Mouse (Mus musculus) kidney, postnatal 0 days (tissue): ENCODE measurements at regions not wholly inside any gene's neighbourhood (a gene's known extent, or its start where the extent isn't known, plus 50 kb on each side); places are given as distances from the start of the nearest gene placed in this dataset.

Source experiments
- ATAC-seq: fragments of 200-750 bp; cut with Nextera tagmentation; replicated peaks from 2 replicates; pipeline ENCODE4 v1.8.0; 2017; ENCODE audit warnings: low read depth, moderate number of reproducible peaks, moderate TSS enrichment, moderate library complexity; ENCODE audit not compliant: low FRiP score
- DNase-seq: peaks from one replicate; pipeline ENCODE4 v3.0.0-alpha.2; 2016; ENCODE audit warnings: low spot score
- H3K27ac ChIP-seq: fragments of 300-500 bp; sonication (generic); 2 replicates; pipeline ENCODE4 v1.5.1; 2014; ENCODE audit warnings: mild to moderate bottlenecking
- H3K27me3 ChIP-seq: fragments of 300-500 bp; sonication (generic); 2 replicates; pipeline ENCODE4 v1.6.1; 2014; ENCODE audit warnings: low read length, mixed read lengths; ENCODE audit not compliant: insufficient read depth
- H3K36me3 ChIP-seq: fragments of 300-500 bp; sonication (generic); 2 replicates; pipeline ENCODE4 v1.6.1; 2014; ENCODE audit warnings: low read length, mixed read lengths; ENCODE audit not compliant: insufficient read depth
- H3K4me1 ChIP-seq: fragments of 300-500 bp; sonication (generic); replicated peaks from 2 replicates; pipeline ENCODE4 v1.6.1; 2014; ENCODE audit warnings: antibody characterized with exemption, low read length, mixed read lengths; ENCODE audit not compliant: insufficient read depth
- H3K4me2 ChIP-seq: fragments of 300-500 bp; sonication (generic); 2 replicates; pipeline ENCODE4 v1.6.1; 2014; ENCODE audit warnings: mild to moderate bottlenecking, low read length, moderate library complexity, mixed read lengths
- H3K4me3 ChIP-seq: fragments of 300-500 bp; sonication (generic); replicated peaks from 2 replicates; pipeline ENCODE4 v1.5.1; 2014; ENCODE audit warnings: low read depth, low read length
- H3K9ac ChIP-seq: fragments of 300-500 bp; sonication (generic); 2 replicates; pipeline ENCODE4 v1.6.1; 2014; ENCODE audit warnings: low read depth, low read length
- H3K9me3 ChIP-seq: fragments of 300-500 bp; sonication (generic); replicated peaks from 2 replicates; pipeline ENCODE4 v1.6.1; 2016; ENCODE audit warnings: low read length, inconsistent platforms, mixed read lengths
- CTCF ChIP-seq: IDR thresholded peaks from 2 replicates; pipeline ENCODE4 v1.5.1; 2016; ENCODE audit warnings: antibody characterized with exemption, low read depth, mild to moderate bottlenecking, moderate library complexity
- WGBS: fragments of 180-500 bp; shearing (Covaris S2); extraction: QIAGEN DNeasy Blood & Tissue Kit; methylation state at CpG from one replicate; pipeline ENCODE4 v1.1.7; 2014; 5-methylcytosine and 5-hydroxymethylcytosine counted together

DNA sequence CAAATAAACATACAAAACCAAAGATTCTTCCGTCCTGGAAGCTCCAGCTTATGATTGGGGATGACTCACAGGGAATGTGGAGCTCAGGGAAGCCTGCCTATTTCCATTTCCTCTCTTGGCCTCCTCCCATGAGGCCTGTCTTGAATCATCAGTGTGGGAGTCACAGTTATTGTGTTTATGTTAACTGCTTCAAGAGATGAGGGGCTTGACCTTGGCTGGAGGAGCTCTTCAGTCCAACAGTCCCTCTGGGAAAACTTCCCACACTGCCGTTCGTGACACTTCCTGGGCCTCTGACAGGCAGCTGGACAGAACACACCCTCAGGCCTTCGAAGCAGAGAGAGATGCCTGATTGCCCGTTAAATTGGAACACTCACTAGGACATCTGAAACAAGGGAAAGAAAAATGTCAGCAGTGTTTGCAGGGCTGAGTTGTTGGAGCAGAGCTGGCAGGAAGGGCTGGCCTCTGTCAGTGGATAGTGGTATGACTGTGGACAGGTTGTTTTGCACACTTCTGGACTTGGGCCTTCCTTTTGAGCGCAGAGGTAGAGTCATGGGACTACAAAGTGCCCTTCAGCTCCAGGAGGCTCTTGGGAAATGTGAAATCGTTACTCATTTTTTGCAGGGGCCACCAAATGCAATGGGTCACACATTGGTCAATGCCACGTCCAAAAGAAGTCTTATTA, 2105.5 kb upstream of the Lrrc6 start:
- H3K27me3 ChIP-seq, result no peaks in the 10 kb centered on the region
- TF ChIP-seq CTCF, result no peak
- DNase-seq (peak; percentile 87), ATAC-seq (peak; percentile 59)
- no peaks in the 10 kb centered on the region for H3K4me1 ChIP-seq
- no peaks in the 10 kb centered on the region for H3K36me3 ChIP-seq
- no peak overlapping the region; the same call in 1 of the 2 replicates for H3K27ac ChIP-seq
- no peaks in the 10 kb centered on the region for H3K9me3 ChIP-seq
- H3K9ac ChIP-seq, result no peak overlapping the region
- H3K4me3 ChIP-seq, result no peak overlapping the region
- 26% methylated on average over 8 of the region's 8 CpGs for WGBS
- no peak overlapping the region for H3K4me2 ChIP-seq

- no peak for TF ChIP-seq CTCF
Observed at GRCm38 (mm10) chr15:68605478-68605877, 2104.8 kb upstream of the Lrrc6 start.

GRCm38 (mm10) chr15:68582177-68582576, 2081.5 kb upstream of the Lrrc6 start:
- no peak for ATAC-seq
- H3K9ac ChIP-seq, result no peak overlapping the region
- no peaks in the 10 kb centered on the region for H3K9me3 ChIP-seq
- 82% methylated on average over 4 of the region's 4 CpGs for WGBS
- no peaks in the 10 kb centered on the region for H3K36me3 ChIP-seq
- no peak overlapping the region for H3K4me3 ChIP-seq
- H3K4me1 ChIP-seq, result no peaks in the 10 kb centered on the region
- TF ChIP-seq CTCF, result no peak
- DNase-seq, result no peak
- H3K27me3 ChIP-seq, result no peaks in the 10 kb centered on the region
- no peak overlapping the region for H3K4me2 ChIP-seq
- no peak overlapping the region for H3K27ac ChIP-seq

More at GRCm38 (mm10) chr15:68605478-68605877, 2104.8 kb upstream of the Lrrc6 start:
- Histone ChIP-seq H3K4me1 (no peaks in the 10 kb centered on the region), H3K36me3 (no peaks in the 10 kb centered on the region), H3K27ac (no peak overlapping the region), H3K9ac (no peak overlapping the region), H3K9me3 (no peaks in the 10 kb centered on the region), H3K4me2 (no peak overlapping the region), H3K4me3 (no peak overlapping the region), H3K27me3 (no peaks in the 10 kb centered on the region)
- ATAC-seq (no peak), DNase-seq (no peak)
- whole genome bisulfite sequencing, result 80% methylated on average over 2 of the region's 2 CpGs

- DNase-seq, result no peak
- H3K9me3 ChIP-seq, result no peaks in the 10 kb centered on the region
- H3K4me2 ChIP-seq, result no peak overlapping the region
- no peaks in the 10 kb centered on the region for H3K27me3 ChIP-seq
- no peak overlapping the region for H3K9ac ChIP-seq
- no peak overlapping the region for H3K27ac ChIP-seq
- no peaks in the 10 kb centered on the region for H3K4me1 ChIP-seq
- no peak for TF ChIP-seq CTCF
- H3K4me3 ChIP-seq, result no peak overlapping the region
- no peak for ATAC-seq
- WGBS, result 87% methylated on average over 2 of the region's 2 CpGs
- H3K36me3 ChIP-seq, result no peaks in the 10 kb centered on the region
Observed at GRCm38 (mm10) chr15:68579486-68579885, 2078.8 kb upstream of the Lrrc6 start.

DNA sequence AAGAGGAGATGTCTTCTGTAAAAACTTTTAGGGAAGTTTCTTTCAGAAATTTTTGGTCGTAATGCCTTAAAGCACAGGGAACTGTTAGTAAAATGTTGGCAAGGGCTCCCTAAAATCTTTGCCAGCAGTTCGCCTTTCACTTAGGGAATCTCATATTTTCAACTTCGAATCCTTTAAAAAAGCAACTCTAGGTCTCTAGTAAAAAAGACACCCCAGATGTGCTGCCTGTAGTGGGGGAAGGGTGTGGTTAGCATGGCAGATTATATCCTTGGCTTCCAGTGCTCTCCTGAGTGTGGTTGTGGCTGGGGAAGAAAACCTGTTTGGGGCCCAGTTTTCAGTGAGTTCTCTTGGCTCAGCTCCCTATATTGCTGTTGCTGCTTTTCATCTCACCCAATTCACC, 2059.9 kb upstream of the Lrrc6 start:
- Histone ChIP-seq H3K27ac (no peak overlapping the region), H3K9me3 (no peaks in the 10 kb centered on the region), H3K27me3 (no peaks in the 10 kb centered on the region), H3K36me3 (no peaks in the 10 kb centered on the region), H3K4me1 (no peaks in the 10 kb centered on the region), H3K4me2 (no peak overlapping the region), H3K4me3 (no peak overlapping the region), H3K9ac (no peak overlapping the region)
- DNase-seq, result no peak
- TF ChIP-seq CTCF, result no peak
- no peak for ATAC-seq
- 77% methylated on average over 3 of the region's 3 CpGs for WGBS

DNA sequence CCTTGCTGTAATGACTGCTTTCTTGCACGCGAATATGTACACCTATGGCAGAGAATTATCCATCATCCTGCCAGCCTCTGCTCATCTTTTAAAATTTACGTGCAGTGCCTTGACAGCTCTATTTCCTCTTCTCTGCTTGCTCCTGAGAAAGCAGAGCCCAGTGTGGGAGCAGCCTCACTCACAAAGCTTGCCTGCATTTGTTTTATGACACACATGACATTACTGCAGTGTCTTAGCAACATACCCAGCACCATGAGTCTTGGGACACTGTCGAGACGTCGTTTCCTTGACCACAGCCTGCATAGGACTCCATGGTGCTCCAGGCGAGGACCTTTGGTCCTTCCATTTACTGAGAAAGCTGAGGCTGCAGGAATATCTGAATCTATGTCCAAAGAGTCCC, 2055.4 kb upstream of the Lrrc6 start:
- Histone ChIP-seq H3K27ac (no peak overlapping the region), H3K27me3 (no peaks in the 10 kb centered on the region), H3K9me3 (no peaks in the 10 kb centered on the region), H3K4me1 (no peaks in the 10 kb centered on the region), H3K4me3 (no peak overlapping the region), H3K36me3 (no peaks in the 10 kb centered on the region), H3K9ac (no peak overlapping the region), H3K4me2 (no peak overlapping the region)
- 42% methylated on average over 7 of the region's 7 CpGs for WGBS
- no peak for TF ChIP-seq CTCF
- DNase-seq, result no peak
- no peak for ATAC-seq

DNA sequence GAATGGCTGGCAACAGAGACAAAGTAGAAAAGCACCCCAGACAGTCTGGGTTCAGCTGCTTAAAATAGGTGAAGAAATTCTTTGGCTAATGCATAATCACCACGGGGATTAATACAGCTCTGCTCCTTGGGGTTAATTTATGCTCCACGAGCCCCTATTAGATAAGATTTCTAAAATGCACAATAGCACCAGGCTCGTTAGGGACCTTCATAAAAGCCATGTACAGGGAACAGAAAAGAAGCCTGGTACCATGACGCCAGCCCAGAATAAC, 2035.3 kb upstream of the Lrrc6 start:
- Histone ChIP-seq H3K27ac (no peak overlapping the region), H3K4me2 (no peak overlapping the region), H3K4me3 (no peak overlapping the region), H3K4me1 (no peaks in the 10 kb centered on the region), H3K9me3 (no peaks in the 10 kb centered on the region), H3K36me3 (no peaks in the 10 kb centered on the region), H3K27me3 (no peaks in the 10 kb centered on the region), H3K9ac (no peak overlapping the region)
- no peak for DNase-seq
- 71% methylated on average over 4 of the region's 4 CpGs for WGBS
- TF ChIP-seq CTCF, result no peak
- no peak for ATAC-seq
